Mouse (Mus musculus) kidney, postnatal 0 days (tissue): ENCODE data around the gene Cfi. TPM values are rescaled to one million over a fixed set of nuclear protein-coding genes. Genes with fewer than 3 reads are reported as not detected.
A peak's percentile ranks its signal among the peaks of the same experiment; 100 is the strongest.

ENCODE experiments used
- ATAC-seq: fragments of 200-750 bp; cut with Nextera tagmentation; replicated peaks from 2 replicates; pipeline ENCODE4 v1.8.0; 2017; ENCODE audit warnings: low read depth, moderate number of reproducible peaks, moderate TSS enrichment, moderate library complexity; ENCODE audit not compliant: low FRiP score
- DNase-seq: peaks from one replicate; pipeline ENCODE4 v3.0.0-alpha.2; 2016; ENCODE audit warnings: low spot score
- H3K27ac ChIP-seq: fragments of 300-500 bp; sonication (generic); 2 replicates; pipeline ENCODE4 v1.5.1; 2014; ENCODE audit warnings: mild to moderate bottlenecking
- H3K27me3 ChIP-seq: fragments of 300-500 bp; sonication (generic); 2 replicates; pipeline ENCODE4 v1.6.1; 2014; ENCODE audit warnings: low read length, mixed read lengths; ENCODE audit not compliant: insufficient read depth
- H3K36me3 ChIP-seq: fragments of 300-500 bp; sonication (generic); 2 replicates; pipeline ENCODE4 v1.6.1; 2014; ENCODE audit warnings: low read length, mixed read lengths; ENCODE audit not compliant: insufficient read depth
- H3K4me1 ChIP-seq: fragments of 300-500 bp; sonication (generic); replicated peaks from 2 replicates; pipeline ENCODE4 v1.6.1; 2014; ENCODE audit warnings: antibody characterized with exemption, low read length, mixed read lengths; ENCODE audit not compliant: insufficient read depth
- H3K4me2 ChIP-seq: fragments of 300-500 bp; sonication (generic); 2 replicates; pipeline ENCODE4 v1.6.1; 2014; ENCODE audit warnings: mild to moderate bottlenecking, low read length, moderate library complexity, mixed read lengths
- H3K4me3 ChIP-seq: fragments of 300-500 bp; sonication (generic); replicated peaks from 2 replicates; pipeline ENCODE4 v1.5.1; 2014; ENCODE audit warnings: low read depth, low read length
- H3K9ac ChIP-seq: fragments of 300-500 bp; sonication (generic); 2 replicates; pipeline ENCODE4 v1.6.1; 2014; ENCODE audit warnings: low read depth, low read length
- H3K9me3 ChIP-seq: fragments of 300-500 bp; sonication (generic); replicated peaks from 2 replicates; pipeline ENCODE4 v1.6.1; 2016; ENCODE audit warnings: low read length, inconsistent platforms, mixed read lengths
- CTCF ChIP-seq: IDR thresholded peaks from 2 replicates; pipeline ENCODE4 v1.5.1; 2016; ENCODE audit warnings: antibody characterized with exemption, low read depth, mild to moderate bottlenecking, moderate library complexity
- WGBS: fragments of 180-500 bp; shearing (Covaris S2); extraction: QIAGEN DNeasy Blood & Tissue Kit; methylation state at CpG from one replicate; pipeline ENCODE4 v1.1.7; 2014; 5-methylcytosine and 5-hydroxymethylcytosine counted together
- polyA plus RNA-seq: library from polyadenylated mRNA; unstranded; fragments of >200 nt; fragmentation: Nextera tagmentation; extraction: Ambion mirVana; gene quantifications from 2 replicates; pipeline ENCODE4 v1.2.1, GENCODE M21; 2015

Cfi gene
- polyA plus RNA-seq, 1 experiment from 2014 or later = 27.3 TPM

DNA sequence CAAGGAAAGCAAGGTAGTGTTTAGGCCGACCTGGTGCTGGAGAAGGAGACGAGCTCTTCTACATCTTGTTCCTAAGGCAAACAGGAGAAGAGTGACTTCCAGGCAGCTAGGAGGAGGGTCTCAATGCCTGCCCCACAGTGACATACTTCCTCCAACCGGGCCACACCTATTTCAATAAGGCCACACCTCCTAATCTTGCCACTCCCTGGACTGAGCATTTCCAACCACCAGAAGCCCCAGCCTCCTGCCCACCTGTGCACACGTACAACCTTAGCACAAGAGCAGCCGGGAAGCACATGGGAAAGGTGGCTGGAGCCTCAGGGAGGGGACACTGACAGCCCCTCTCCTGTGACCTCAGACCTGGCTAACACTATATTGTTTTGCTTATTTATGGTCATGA is 56.3 kb downstream of the Cfi start:
- no peak for TF ChIP-seq CTCF
- Histone ChIP-seq H3K9me3 (no peaks in the 10 kb centered on the region), H3K4me1 (no peaks in the 10 kb centered on the region), H3K27me3 (no peaks in the 10 kb centered on the region), H3K4me2 (no peak overlapping the region), H3K9ac (no peak overlapping the region), H3K27ac (no peak overlapping the region), H3K4me3 (no peak overlapping the region), H3K36me3 (peaks cover 13% of the 10 kb centered on the region; the same call in 1 of the 2 replicates)
- DNase-seq (no peak), ATAC-seq (no peak)
- 85% methylated on average over 5 of the region's 5 CpGs for WGBS

DNA sequence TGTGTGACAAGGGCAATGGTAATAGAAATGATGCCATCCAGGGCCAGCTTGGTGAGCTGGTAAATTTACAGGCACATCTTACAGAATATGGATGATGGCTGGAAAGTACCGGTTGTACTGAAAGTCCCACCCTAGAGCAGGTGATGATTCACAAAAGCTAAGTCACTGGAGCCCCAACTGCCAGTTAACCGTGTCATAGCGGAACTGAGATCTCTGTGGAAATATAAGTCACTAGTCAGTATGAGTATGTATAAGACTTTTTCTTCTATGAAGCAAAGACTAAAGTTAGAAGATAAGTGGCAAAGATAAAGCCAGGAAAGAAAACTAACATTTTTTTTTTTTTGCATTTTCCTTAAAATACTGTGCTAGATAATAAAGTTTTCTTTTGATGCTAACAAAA is 57.5 kb downstream of the Cfi start:
- 93% methylated on average over 3 of the region's 3 CpGs for WGBS
- peaks cover 13% of the 10 kb centered on the region; the same call in 1 of the 2 replicates for H3K36me3 ChIP-seq
- ATAC-seq (no peak), DNase-seq (no peak)
- TF ChIP-seq CTCF = no peak
- H3K4me3 ChIP-seq = no peak overlapping the region
- H3K9ac ChIP-seq = no peak overlapping the region
- H3K9me3 ChIP-seq = no peaks in the 10 kb centered on the region
- H3K27ac ChIP-seq = no peak overlapping the region
- no peak overlapping the region for H3K4me2 ChIP-seq
- no peaks in the 10 kb centered on the region for H3K4me1 ChIP-seq
- H3K27me3 ChIP-seq = no peaks in the 10 kb centered on the region

- H3K4me2 ChIP-seq = no peak overlapping the region
- DNase-seq (peak; percentile 51), ATAC-seq (no peak)
- no peak overlapping the region for H3K4me3 ChIP-seq
- no peak overlapping the region for H3K9ac ChIP-seq
- no peaks in the 10 kb centered on the region for H3K4me1 ChIP-seq
- H3K36me3 ChIP-seq = 0 out of 2 replicates have a peak, but pooled peaks cover 3% of the 10 kb centered on the region
- TF ChIP-seq CTCF = no peak
- no peak overlapping the region for H3K27ac ChIP-seq
- WGBS = 33% methylated on average over 6 of the region's 6 CpGs
- no peaks in the 10 kb centered on the region for H3K9me3 ChIP-seq
- H3K27me3 ChIP-seq = no peaks in the 10 kb centered on the region
These were observed 60.9 kb downstream of the Cfi start for GRCm38 (mm10) chr3:129896591-129896990.

DNA sequence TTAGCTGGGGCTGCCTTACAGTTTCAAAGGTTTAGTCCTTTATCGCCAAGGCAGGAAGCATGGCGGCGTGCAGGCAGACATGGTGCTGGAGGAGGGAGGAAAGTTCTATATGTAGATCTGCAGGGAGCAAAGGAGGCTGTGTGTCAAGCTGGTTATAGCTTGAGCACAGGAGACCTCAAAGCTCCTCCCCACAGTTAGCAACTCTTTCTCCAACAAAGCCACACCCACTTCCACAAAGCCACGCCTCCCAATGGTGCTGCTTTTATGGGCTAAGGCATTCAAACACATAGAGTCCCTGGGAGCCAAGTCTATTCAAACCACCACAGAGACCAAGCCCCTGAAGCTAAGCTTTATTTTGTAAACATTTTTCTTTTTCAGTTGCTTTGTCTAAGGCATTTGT is 63.2 kb downstream of the Cfi start:
- Histone ChIP-seq H3K9ac (no peak overlapping the region), H3K36me3 (no peaks in the 10 kb centered on the region), H3K4me2 (no peak overlapping the region), H3K4me3 (no peak overlapping the region), H3K27ac (no peak overlapping the region), H3K27me3 (no peaks in the 10 kb centered on the region), H3K9me3 (no peaks in the 10 kb centered on the region), H3K4me1 (0 out of 2 replicates have a peak, but pooled peaks cover 6% of the 10 kb centered on the region)
- ATAC-seq (no peak), DNase-seq (no peak)
- no peak for TF ChIP-seq CTCF
- 71% methylated on average over 4 of the region's 4 CpGs for WGBS

- Histone ChIP-seq H3K27me3 (no peaks in the 10 kb centered on the region), H3K36me3 (0 out of 2 replicates have a peak, but pooled peaks cover 4% of the 10 kb centered on the region), H3K9me3 (no peaks in the 10 kb centered on the region), H3K4me1 (0 out of 2 replicates have a peak, but pooled peaks cover 6% of the 10 kb centered on the region), H3K4me3 (peak within 1 kb of the TSS; percentile 69), H3K4me2 (peak within 1 kb of the TSS; percentile 83), H3K27ac (peak within 1 kb of the TSS; percentile 73), H3K9ac (peak within 1 kb of the TSS; percentile 68)
- 0% methylated on average over 34 of the region's 34 CpGs for WGBS
- DNase-seq (peak; percentile 90), ATAC-seq (peak; percentile 90)
- no peak for TF ChIP-seq CTCF
These were observed 65.7 kb downstream of the Cfi start, which contains the start of gene Casp6 for GRCm38 (mm10) chr3:129901271-129901809. Gene Casp6 (plus strand): TSS chr3:129901425.

DNA sequence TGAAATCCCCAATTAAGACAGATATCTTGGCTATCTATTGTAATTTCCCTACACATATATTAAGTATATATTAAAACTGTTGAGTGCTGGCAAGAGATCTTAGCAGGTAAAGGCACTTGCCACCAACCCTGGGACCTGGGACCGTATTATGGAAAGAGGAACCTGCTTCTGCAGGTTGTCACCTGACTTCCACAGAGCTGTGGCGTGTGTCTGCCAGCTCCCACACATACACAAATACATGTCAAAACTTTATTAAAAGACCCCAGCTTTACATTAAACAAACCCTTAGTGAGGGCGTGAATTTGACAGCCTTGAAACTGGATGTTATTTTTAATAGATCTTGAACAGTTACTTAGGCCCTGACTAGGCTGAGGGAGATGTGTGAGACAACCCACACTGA is 67.7 kb downstream of the Cfi start:
- WGBS = 86% methylated on average over 3 of the region's 3 CpGs

More for the DNA sequence above, 67.7 kb downstream of the Cfi start:
- Histone ChIP-seq H3K9ac (no peak overlapping the region), H3K27me3 (no peaks in the 10 kb centered on the region), H3K9me3 (no peaks in the 10 kb centered on the region), H3K27ac (no peak overlapping the region), H3K4me1 (0 out of 2 replicates have a peak, but pooled peaks cover 6% of the 10 kb centered on the region), H3K4me2 (no peak overlapping the region), H3K36me3 (0 out of 2 replicates have a peak, but pooled peaks cover 4% of the 10 kb centered on the region), H3K4me3 (no peak overlapping the region)
- no peak for DNase-seq
- ATAC-seq = no peak
- TF ChIP-seq CTCF = no peak
